Mouse (Mus musculus): ENCODE measurements around the gene Spaca3.

DNA sequence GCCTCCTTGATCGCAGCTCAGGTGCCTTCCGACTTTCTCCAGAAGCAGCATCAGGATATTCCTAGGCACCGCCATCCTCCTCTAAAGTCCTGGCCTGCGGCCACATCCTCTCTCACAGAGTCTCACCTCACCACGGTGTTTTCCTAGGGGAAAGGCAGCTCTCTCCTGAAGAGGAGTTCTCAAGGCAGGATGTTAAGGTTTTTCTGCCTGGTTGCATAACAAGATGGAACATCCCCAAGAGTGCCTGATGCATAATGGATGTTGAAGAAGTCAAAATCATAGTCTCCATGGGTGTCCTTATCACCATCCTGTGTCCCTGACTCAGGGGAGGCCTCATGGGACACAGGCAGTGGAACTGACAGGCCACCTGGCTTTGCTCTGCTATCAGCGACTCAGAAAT is 49.7 kb downstream of the Spaca3 start:
- TF ChIP-seq POLR2A (IDR thresholded peaks at IDR 0.05; ENCODE audit: extremely low read depth, insufficient read depth, low read length) = no peak
- no peak for TF ChIP-seq CTCF (IDR thresholded peaks at IDR 0.05; ENCODE audit: low read depth, low read length)

Measured in liver, adult 2 months (tissue).